Mouse (Mus musculus) fat pad, adult 2 months (tissue): Measurements from ENCODE around the gene Tmem199.

Experiments used
- DNase-seq: peaks from one replicate; pipeline ENCODE4 v3.0.0-alpha.2; 2011; ENCODE audit warnings: low read depth, low spot score; ENCODE audit errors: extremely low read depth

Tmem199 gene

GRCm38 (mm10) chr11:78488168-78488567 is 23.8 kb downstream of the Tmem199 start:
- no peak for DNase-seq

DNA sequence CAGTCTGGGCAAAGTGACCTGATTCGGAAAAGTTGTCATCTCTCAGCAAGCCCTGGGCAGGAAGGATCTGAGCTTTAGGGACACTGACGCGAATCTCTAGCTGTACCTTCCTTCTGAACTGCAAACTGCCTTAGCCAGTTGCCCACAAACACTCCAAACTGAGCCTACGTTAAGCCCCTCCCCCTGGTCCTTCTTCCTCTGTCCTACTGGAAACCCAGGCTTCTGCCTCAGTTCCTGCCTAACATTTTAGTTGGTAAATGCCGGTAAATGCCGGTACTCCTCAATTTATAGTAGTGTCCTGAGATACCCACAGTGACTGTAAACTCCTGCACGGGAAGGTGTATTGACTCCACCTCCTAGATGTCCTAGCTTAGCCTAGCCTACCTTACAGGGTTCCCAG is 28.3 kb downstream of the Tmem199 start:
- no peak for DNase-seq

DNA sequence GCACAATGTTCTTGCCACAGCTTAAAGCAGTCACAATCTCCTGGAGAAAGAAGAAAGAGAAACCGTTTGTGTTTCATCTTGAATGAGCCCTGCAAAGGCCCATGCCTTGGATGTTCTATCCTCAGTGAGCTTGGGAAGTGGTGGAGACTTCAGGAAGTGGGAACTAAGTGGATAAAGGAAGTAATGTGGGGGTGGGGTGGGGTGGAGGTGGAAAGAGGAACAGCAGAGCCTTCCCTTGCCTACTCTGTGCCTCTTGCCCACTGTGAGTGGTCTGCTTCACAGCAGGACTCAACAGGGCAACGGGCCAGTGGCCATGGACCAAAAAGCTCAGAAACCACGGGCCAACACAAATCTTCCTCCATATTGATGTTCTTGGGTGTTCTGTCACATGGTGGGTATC is 36.7 kb downstream of the Tmem199 start:
- DNase-seq, result no peak

DNA sequence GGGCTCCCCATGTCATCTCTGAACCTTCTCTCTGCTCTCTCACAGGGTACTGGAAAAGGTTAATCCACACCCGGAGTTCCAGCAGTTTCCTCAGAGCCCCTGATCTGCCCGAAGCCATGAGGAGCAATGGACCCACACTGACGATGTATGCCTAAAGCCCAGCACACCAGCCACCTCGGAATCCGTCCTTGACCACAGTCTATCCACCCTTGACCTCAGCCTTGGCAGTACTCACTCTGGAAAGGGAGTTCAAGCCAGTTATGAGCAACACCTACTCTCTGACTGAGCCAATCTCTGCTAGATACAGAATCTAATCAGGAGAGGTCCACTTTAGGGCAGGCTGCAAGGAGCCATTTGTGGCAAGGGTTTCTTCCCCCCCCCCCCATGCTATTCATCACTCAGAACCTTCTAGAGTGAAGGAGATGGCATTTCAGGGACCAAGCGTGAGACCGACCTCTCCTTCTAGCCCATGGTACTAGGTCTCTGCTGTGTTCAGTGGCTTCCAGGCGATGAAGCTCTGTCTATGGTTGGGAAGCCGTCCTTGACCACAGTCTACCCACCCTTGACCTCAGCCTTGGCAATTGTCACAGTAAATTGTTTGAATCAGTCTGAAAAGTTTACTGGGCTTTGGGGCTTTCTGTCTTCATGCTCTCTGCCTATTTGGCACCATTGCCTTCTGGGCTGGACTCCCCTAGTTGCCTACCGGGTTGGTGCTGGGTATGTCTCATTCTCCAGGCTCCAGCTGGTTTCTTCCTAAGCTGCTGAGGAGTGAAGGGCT is 40.5 kb downstream of the Tmem199 start:
- DNase-seq, result no peak

DNA sequence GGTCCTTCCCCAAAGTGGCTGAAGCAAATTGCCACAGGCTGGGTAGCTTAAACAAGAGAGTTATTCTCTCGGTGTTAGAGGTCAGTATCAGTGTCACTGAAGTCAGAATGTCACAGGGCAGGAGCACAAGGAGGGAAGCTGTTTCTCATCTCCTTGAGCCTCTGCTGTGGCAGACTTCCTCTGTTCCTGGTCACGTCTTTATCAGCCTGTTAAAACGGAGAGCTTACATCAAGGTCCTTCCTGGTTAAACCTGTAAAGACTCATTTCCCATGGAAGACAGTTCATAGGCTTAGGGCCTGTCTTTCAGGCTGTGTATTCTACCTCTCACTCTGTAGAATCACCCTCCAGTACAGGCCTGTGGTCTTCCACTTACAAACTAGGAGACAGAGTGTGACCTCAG is 44.0 kb downstream of the Tmem199 start:
- no peak for DNase-seq

- DNase-seq, result no peak
These were observed 44.5 kb downstream of the Tmem199 start for GRCm38 (mm10) chr11:78467515-78467914.

GRCm38 (mm10) chr11:78466242-78466912 is 45.6 kb downstream of the Tmem199 start:
- no peak for DNase-seq

GRCm38 (mm10) chr11:78465568-78466180 is 46.3 kb downstream of the Tmem199 start, which contains the start of gene Slc46a1:
Slc46a1 (plus strand) TSS chr11:78465697.
- DNase-seq, result no peak

GRCm38 (mm10) chr11:78465116-78465515 is 46.9 kb downstream of the Tmem199 start:
- no peak for DNase-seq

GRCm38 (mm10) chr11:78463286-78464036 is 48.5 kb downstream of the Tmem199 start:
- no peak for DNase-seq

- DNase-seq, result no peak
These were observed 49.3 kb downstream of the Tmem199 start for GRCm38 (mm10) chr11:78462669-78463068.

DNA sequence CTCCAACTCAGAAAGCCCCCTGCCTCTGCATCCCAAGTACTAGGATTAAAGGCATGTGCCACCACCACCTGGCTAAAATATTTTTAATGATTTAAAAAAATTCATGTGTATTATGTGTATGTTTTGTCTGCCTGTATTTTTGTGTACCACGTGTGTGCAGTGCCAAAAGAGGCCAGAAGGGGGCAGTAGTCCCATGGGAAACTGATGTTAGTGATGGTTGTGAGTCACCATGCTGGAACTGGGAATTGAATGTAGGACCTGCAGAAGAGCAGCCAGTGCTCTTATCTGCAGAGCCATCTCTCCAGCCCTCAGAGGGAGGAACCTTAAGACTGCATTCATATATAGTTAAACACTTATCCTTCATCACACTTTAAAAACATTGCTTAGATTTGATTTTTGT is 50.1 kb downstream of the Tmem199 start:
- no peak for DNase-seq

DNA sequence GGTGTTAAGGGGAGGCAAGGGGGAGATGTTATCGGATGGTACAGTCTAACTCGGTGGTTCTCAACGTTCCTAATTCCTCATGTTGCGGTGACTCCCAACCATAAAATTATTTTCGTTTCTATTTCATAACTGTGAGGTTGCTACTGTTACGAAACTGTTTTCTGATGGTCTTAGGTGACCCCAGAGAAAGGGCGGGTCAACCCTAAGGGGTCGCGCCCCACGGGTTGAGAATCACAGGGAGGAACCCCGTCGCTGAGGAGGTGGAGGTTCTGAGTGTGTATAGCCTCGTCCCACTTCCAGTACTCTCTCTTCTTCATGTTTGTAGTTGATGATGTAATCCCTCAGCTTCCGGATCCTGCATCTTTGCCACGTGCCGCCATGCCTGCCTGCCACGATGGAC is 53.2 kb downstream of the Tmem199 start:
- no peak for DNase-seq
